Mouse (Mus musculus): ENCODE measurements at regions not wholly inside any gene's neighbourhood (a gene's known extent, or its start where the extent isn't known, plus 50 kb on each side); places are given as distances from the start of the nearest gene placed in this dataset.

DNA sequence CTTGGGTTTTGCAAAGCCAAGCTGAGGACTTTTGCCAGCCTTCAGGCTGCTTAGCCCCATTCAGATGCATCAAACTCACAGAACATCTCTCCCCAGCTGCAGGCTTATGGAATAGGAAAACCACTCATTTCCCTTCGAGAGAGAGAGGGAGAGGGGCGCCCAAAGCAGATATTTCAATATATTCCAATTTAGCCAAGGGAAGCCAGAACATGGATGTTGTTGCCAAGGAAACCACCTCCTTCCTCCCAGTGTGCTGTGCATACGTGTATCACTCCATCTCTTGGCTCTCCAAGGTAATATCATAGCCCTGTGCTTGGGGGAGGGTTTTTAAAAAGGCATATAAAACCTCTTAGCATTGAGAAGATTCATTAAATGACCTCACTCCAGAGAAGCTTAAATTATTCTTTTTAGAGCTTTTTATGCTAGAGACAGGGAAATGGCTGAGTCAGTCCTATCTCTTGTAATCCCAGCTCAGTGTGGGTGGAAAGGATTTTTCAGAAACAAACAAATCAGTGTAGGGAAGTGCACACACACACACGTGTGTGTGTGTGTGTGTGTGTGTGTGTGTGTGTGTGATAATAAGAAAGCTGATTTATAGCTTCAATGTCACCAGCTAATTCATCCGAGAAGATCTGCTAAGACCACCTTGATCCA lies 245.1 kb downstream of the Rps24 start:
- peak; percentile 20 for DNase-seq

DNA sequence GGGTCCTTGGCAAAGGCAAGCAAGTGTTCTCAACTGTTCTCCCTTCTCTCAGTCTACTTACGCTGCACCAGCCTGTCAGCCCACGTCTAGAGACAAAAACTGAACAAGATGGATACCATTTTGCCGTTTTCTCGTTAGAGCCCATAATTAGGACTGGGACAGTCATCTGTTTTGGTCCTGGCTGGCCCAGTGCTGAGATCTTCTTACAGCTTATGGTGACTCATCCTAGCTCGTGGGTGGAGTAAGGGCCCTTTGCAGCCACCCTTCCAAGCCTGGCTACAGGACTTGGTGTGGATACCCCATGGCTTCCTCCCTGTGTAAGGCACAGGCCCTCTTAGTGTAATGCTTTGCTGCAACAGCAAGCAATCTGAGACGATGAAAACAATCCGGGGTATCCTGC lies 246.4 kb downstream of the Rps24 start:
- no peak for DNase-seq

DNA sequence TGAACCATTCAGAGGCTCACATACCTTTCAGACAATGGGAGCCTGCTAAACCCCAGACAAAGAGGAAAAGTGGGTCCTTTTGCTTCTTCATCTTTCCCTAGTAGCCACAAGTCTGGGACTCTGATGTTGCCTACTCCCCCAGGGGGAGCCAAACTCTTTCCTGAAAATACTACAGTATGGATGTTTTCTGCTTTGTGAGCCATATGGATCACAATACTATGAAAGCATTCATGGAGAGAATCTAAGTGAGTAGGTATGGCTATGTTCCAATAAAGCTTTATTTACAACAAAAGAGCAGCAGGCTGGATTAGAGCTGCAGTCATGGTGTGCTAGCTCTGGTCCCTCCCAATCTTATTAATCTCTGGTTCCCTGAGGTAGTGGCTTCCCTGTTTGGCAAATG lies 251.9 kb downstream of the Rps24 start:
- no peak for DNase-seq

DNA sequence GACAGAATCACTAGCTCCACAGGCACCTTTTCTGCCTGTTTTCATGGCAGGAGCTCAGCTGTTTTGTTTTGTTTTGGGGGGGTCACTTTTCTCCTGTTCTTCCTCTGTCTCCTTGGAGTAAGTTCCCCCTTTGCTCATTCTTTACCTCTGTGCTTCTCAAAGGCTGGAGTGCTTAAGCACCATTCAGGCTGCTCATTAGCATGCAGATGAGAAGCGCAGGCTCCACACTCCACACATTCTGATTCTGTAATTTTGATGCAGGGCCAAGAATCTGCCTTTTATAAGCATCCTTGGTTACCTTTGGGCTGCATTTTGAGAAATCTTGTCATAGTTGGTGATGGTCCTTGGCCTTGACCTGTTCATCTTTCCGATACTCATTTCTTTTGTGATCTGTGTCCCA lies 257.5 kb downstream of the Rps24 start:
- no peak for DNase-seq

DNA sequence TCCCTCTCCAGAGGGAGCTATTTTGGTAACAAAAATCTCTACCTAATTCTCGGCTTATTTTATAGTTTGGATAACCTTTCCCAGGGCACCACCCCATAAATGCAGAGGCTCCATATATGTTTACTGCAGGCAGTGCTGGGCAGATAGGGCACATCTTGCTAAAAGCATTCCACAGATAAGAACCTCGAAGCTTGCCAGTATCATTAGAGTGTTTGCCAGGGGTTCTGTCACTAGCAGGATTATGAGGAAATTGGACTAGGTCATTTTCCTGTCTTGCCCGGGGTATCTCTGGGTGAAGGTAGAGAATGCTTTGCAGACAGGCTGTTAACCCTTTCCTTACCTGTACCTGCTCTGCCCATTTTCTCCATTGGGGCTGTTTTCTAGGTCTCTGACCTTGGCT lies 258.8 kb downstream of the Rps24 start:
- DNase-seq = no peak

DNA sequence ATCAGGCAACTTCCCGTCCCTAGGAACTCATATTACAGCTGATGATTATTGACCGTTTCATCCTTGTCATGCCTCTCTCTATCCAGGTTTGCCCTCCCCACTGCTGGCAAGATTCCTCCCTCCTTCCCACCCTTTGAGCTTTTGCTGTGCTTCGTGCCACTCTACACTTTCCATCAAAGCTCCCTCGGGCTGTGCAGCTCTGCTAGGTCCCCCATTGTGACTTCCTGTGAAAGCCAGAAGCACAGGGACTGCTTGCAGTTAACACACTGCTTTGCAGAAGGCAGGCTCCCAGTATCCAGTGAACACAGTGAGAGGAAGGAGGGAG lies 260.5 kb downstream of the Rps24 start:
- DNase-seq = no peak

DNA sequence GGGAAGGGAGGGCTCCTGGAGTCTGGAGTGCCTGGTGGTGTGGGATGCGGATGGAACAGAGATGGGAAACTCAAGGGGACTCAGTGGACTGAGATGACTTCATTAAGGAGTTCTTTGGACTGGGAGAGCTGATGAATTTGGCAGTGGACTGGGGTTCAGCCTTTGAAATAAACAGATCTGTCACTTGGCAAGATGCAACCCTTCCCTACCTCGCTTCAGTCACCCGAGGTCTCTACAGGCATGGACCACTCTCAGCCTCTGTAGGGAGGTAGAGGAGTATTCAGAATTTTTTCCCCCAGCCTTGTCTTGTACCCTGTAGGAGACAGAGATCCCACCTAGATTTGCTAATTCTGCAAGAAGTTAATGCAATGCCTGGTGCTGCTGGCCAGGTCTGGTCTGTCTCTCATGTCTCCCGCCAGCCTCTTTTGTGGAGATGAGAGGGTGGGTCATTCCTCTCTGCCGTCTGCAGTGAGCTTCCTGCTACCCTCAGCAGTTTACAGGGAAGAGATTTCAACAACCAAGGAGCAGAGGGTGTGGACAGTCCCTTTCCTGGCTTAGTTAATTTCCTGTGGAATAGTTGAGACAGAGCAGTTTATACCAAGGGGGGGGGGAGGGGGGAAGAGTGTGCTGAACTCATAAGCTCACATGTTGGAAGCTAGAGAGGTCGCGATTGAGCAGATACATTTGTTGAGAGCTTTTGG lies 261.0 kb downstream of the Rps24 start:
- DNase-seq = no peak

DNA sequence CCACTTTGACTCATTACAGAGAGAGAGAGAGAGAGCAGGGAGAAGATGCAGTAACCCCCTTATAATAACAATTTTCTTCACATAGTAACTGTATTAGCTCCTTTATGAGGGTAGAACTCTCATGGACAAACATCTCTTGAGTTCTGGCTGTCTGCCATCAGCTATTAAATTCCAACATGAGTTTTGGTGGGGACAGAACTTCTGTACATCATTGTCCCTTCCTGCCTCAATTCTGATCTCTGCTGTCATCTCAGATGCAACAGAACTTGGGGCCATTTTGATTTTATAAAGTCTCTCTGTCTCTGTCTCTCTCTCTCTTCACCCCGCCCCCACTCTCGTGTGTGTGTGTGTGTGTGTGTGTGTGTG lies 261.6 kb downstream of the Rps24 start:
- no peak for DNase-seq

DNA sequence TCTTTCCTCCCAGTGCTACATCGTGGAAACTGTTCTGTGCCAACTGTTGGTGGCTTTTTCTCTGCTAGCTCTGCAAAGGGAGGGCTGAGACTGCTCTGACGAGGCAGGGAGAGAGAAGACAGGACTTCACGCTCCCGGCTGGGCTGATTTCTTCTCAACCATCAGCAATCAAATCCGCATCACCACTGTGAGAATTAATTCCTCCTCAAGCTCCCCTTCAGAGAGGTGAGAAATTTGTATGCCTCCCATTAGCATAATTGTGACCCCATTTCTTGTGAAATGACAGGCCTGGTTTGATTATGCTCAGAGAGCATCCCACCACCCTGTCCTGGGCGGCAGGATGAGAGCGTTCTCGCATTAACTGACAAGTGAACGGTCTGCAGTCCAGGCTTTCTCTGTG lies 262.4 kb downstream of the Rps24 start:
- no peak for DNase-seq

DNA sequence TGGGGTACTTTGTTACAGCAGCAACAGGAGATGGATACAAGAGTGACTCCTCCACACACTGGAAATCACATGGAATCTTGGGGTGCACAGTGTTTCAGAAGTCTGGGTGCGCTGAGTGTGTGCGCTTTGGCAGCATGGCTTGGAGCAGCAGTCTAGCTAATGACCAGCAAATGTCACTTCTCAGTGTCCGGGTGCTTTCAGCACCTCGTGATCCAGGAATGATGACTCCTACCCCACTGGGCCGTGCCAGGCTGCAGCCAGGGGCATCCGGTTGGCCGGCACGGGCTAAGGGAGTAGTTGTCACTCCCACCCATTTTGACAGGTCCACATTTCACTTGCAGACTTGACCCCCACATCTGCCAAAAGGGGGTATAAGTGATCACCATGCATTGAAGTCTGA lies 264.3 kb downstream of the Rps24 start:
- no peak for DNase-seq

DNA sequence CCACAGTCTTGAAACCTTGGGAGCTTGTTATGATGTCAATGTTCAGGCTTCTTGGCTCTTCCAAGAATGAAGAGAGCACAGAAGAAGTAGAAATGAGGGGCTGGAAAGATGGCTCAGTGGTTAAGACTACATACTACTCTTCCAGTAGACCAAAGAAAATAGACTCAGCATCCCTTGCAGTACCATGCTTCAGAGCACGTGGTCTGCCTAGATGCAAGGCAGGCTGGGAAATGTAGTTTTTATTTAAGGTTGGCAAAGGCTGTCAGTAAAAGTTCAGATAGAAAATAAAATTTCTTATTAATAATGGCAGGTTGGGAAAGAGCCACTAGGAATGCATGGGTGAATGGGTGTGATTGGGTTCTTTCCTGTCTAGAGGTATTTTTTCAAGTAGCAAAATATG lies 267.8 kb downstream of the Rps24 start:
- no peak for DNase-seq

DNA sequence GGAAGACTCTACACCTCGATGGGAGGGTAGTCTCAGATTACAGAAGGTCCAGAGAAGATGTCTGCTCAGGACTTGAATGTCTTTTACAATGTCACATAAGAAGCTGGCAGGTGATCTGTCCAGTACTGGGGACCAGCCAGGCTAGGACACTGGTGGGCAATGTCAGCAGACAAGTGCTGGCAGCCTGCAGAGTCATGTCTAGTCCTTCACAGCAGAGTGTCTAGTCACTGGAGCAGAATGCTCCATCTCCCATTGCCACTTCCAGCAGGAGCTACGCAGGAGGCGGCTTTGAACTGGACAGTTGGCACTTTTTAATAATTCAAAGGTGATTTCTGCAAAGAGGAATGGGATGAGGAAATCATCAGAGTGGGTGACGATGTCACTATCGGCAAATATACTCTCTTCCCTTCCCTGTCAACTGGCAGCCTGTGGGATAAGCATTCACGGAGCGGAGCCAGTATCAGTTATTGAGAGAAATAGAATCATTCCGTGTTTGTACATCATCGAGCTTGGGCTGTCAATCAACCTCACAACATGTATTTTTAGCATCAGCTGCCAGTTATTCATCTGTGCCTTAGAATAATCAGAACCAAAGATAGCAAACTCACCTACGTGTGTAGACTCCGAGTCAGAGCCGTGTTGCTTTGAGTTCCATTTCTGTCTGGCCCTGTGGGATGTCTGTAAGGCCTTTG lies 268.6 kb downstream of the Rps24 start:
- peak; percentile 52 for DNase-seq

DNA sequence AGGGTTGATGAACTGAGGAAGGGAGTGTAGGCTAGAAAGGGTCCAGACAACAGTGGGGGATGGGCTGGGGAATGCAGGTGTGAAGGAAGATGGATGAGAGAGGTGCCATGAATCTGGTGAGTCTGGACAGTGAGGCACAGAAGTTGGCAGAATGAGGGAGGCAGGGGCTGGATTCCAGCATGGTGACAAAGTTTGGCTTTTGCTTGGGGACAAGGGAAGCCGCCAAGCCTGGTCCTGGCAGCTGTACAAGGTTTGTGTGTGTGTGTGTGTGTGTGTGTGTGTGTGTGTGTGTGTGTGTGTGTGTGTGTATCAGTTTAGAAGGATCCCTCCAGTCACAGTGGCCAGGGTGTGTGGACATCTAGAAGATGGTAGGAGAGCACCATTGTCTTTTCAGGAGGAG lies 270.4 kb downstream of the Rps24 start:
- no peak for DNase-seq

DNA sequence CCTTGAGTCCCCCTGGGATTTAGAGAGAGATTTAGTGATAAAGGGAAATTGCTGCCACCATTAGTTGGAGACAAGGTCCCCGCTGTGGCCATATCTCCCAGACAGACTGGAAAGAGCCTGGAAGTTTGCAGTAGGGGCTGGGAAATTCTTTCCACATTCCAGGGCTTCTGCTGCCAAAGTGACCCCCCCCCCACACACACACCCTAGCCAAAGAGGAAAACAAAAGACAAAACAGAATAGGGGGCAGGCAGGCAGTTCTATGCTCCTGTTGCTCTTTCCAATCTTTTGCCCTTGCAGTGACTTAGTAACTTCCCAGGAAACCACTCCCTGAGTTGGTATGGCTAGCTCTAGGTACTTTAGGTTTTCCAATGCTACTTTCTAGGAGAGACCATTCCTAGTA lies 270.9 kb downstream of the Rps24 start:
- DNase-seq = no peak

DNA sequence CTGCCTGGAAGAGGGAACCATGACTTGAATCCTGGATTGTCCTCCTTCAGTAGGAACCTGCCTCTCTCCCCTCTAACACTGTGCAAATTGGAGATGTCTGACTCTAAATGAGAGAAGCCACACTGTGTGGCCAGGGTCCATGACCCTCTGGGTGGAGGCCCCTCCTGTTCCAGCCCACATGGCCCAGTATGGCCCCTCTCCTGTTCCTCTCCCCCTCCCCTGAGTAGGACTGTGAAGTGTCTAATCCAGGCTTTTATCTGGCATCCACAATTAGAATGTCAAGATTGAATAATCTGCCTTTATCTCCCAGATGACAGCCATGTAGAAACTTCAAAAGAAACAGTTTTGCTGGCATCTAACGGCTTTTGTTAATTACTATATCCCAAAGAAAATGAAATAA lies 274.0 kb downstream of the Rps24 start:
- no peak for DNase-seq

DNA sequence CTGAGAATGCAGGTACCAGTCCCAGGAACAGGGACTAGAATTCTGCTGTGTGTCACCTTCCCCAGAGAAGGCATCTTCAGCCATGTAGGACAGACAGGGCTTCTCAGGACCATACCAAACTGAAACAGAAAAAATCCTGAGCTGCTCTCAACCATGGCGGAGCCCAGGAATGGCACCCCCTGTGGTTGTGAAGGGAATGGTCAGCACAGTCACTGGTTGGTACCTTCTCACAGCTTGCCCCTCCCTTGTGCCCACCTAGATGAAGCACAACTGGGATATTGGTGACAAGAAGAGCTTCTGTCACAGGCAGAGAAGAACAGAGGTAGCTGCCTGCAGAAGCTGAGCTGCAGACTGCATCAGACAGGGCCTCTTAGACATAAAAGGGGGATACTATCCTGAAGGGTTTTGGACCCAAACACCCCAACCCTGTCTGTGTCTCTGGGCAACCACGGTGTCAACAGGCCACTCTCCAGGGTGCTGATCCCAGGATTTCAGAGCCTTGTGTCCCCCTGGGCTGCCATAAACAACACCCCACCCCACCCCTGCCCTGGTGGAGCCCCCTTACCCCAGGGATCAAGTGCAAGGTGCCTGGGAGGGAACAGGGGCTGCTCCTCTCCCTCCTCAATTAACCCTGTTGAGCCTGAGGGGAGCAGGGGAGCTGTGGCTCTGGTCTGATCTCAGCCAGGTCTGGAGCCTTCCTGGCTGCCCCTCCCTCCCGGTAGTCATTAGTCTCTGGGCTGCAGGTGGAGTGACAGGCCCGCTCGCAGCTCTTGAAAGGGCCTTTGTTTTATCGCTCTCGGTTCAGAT lies 275.7 kb downstream of the Rps24 start:
- DNase-seq = no peak

DNA sequence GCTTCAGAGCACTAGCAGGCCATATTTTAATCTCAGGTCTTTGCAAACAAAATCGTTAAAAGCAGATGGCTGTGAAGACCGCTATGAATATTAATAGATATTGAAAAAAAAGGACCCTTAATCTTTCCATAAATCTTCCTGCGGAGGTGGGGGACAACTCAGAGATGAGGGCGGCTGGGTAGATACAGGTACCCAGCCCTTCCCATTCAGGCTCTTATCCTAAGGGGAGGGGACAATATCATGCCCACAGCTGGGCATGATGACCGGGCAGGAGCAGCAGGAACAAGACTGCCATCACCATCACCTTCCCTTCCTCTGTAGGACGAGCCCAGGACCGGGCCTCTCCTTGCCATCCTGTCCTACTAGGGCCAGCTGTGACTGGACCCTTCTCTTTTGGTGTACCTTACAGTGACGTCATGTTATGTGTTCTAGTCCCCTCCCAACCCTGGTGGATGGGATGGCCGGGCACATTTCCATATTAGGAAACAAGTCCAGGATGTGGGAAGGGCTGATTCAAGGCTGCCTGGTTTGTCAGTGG lies 276.4 kb downstream of the Rps24 start:
- DNase-seq = no peak

DNA sequence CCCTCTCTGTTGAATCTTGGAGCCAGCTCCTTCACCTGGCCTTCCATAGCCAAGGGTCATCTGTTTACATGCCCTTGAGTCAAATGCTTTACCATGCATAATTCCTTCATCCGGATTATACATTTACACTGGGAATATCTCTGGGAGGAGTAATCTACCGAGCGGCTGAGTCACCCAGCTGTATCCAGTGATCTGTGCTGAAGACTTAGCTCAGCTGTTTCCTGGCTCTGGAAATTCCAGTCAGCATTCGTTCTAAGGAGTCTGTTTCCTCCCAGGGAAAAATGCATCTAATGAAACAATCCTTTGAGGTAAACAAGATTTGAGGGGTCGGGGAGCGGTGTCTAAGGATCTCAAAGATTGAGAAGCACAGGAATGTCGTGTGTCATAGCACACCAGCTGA lies 276.9 kb downstream of the Rps24 start:
- DNase-seq = no peak

DNA sequence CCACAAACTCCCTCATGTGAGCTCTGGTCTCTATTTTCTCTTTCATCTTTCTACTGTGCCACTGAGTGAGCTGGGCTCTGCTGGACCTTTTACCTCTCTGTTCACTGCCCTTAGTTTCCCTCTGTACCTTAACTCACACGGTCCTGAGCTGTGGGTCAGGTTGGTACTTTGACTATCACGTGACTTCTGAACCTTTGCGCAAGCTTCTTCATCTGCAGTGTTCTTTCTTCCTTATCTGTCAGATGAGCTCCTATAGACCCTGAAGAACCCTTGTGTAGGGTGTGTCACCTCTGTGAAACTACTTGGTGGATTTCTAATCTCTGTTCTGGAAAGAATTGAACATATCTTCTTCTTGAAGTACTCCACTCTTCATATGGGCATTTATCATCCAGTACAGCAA lies 279.3 kb downstream of the Rps24 start:
- DNase-seq = no peak

DNA sequence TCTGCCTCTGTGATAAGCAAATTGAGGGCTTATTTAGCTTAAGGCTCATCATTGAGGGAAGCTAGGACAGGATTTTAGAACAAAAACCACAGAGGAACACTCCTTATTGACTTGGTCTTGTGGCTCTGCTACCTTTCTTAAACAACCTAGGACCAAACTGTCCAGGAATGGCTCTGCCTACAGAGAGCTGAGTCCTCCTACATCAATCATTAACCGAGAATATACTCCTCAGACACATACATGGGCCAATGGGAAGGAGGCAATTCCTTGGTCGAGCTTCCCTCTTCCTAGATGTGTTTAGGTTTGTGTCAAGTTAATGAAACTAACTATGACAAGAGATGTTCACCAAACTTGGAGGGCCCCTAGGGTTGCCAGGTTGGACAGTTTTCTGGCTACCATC lies 279.8 kb downstream of the Rps24 start:
- no peak for DNase-seq

DNA sequence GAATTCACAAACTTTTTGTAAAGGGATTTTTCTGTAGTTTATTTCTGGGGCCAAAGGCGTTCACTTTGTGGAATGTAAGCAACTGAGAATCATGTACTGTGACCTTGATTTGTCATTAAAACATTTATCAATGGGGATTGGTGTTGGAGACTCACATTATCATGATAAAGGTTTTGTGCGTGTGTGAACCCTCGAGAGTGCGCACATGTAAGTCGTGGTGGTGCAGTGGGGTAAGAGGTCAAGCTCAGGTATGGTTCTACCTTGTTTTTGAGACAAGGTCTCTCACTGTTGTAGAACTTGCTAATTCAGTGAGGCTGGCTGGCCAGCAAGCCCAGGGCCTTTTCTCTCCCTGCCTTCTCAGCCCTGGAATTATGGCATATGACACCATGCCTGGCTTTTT lies 280.4 kb downstream of the Rps24 start:
- no peak for DNase-seq

DNA sequence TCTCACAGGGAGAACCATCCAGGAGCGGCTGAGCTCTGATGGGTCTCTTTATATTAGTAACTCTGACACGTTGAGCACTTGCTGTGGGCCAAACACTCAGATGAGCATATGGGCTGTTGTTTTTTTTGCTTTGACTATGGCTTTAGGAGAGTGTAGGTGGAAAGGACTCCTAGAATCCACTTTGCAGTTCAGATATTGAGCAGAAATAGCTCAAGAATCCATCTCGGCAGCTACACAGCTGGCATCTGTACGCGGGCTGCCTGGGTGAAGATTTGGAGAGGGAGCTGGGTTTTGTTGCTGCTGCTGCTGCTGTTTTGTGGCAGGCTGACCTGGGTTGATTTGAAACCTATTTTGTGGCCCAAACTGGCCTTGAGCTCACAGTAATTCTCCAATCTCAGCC lies 281.0 kb downstream of the Rps24 start:
- DNase-seq = peak; percentile 33

DNA sequence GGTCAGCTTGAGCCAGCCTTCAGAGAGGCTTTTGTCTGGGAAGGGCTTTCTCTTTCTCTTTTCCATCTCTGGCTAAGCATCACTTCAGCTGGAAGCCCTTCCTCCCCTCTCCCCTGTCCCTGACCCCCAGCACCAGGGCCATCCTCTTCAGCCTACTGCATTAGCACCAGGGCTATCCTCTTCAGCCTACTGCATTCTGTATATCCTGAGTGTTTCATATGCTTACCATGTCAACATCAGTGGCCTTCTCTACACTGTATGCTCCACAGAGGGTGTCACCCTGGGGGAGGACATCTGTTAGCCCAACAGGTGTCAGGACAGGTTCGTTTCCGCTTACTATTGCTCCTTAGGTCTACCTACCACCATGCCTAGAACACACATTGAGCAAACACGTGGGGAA lies 282.5 kb downstream of the Rps24 start:
- no peak for DNase-seq
